Mouse (Mus musculus): ENCODE results near the gene Mxra8. TPM values are rescaled to one million over a fixed set of nuclear protein-coding genes. Genes with fewer than 3 reads are reported as not detected.

The Mxra8 gene
- polyA plus RNA-seq (2014; fragmentation: Illumina TruSeq; extraction: RNeasy Lipid Tissue Mini Kit (QIAGEN cat#74804); ENCODE audit: low read depth, low replicate concordance): 11.4 TPM

DNA sequence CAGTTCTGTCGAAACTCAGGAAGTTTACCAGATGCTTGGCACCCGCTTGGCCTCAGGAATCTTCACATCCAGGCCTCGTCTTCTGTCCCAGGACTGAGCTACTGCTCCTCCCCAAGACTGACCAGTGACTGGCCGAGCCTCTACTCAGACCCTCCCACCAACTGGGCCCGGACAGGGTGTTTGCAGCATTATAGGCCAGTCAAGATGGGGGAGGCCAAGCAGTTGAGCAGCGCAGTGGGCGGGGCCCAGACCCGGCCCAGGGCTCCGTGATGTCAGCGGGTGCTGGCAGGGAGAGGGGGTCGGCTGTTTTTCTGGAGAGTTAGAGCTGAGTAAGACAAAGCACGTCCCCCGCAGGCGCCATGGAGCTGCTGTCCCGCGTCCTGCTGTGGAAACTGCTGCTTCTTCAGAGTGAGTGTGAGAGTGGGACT, at the start of gene Mxra8:
Gene Mxra8, plus strand, starts transcription at position 198 of the 428 bp plus-strand sequence.

DNA sequence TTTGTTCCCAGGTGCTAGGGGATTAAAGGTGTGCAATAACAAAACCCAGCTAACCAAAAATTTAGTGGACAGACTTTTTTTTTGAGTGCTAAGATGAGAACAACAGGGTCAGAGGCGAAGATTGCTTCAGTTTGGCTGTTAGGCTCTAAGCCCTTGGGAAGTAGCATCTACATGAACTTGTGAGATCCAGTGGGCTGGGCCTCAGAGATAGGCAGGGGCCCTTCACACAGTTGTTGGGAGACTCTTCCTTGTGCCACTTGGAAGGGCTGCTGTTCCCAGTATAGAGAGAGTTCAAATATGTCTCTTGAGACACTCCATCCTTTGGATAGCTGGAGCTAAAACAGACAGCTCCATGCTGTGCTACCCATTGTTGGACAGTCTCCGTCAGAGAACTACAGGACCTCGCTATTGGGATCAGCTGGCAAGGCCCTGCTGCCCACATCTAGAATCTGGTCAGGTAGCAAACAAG, 49.4 kb upstream of the Mxra8 start, which contains the start of gene Ankrd65:
Gene Ankrd65, plus strand, starts transcription at position 419 of the 469 bp plus-strand sequence.

DNA sequence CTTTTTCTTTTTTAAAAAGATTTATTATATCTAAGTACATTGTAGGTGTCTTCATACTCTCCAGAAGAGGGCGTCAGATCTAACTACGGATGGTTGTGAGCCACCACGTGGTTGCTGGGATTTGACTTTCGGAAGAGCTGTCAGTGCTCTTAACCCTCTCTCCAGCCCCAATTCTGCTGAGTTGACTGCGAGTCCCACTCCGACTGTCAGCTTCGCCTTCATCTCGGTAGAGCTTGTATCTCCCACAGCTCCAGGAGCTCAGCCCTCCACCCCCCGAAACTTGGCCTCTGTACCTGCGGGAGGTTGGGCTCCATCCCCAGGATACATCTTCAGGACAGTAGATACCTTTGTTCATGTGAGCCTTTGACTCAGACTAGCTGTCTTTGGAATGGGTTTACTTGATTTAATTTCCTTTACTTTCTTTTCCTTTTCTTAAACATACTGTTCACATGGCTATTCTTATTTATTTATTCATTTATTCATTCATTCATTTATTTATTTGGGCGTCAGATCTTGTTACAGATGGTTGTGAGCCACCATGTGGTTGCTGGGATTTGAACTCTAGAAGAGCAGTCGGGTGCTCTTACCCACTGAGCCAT, 36.6 kb upstream of the Mxra8 start, which contains the start of gene Mrpl20:
Gene Mrpl20, plus strand, starts transcription at position 138 of the 599 bp plus-strand sequence.

DNA sequence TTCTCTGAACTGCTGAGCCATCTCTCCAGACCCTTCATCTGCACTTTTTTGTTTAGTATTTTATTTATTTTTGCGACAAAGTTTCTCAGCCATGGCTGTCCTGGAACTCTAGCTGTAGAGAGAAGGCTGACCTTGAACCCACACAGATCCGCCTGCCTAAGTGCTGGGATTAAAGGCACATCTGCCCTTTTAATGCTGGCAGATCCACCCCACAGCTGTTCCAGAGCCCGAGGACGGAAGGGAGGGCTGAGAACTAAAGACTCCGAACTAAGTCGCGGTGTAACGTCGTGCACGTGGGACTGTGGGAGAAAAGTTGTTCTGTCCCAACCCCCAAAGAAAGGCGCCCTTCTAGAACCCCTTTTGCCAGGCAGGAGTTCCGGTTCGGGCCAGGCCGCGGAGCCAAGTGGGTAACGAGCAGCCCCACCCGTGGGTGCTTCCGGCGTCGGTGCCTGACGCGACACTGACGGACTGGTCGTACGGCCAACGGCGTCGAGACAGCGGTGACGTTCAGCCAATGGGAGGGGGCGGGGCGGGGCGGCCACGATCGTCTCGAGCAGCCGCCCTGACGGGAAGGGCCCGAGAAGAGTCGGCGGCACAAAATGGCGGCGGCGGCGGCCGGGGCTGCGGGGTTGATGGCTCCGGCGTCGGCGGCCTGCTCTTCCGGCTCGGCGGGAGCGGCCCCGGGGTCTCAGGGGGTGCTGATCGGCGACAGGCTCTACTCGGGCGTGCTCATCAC, 27.4 kb upstream of the Mxra8 start, which contains the start of gene Ccnl2:
Gene Ccnl2, plus strand, starts transcription at position 561 of the 736 bp plus-strand sequence.

DNA sequence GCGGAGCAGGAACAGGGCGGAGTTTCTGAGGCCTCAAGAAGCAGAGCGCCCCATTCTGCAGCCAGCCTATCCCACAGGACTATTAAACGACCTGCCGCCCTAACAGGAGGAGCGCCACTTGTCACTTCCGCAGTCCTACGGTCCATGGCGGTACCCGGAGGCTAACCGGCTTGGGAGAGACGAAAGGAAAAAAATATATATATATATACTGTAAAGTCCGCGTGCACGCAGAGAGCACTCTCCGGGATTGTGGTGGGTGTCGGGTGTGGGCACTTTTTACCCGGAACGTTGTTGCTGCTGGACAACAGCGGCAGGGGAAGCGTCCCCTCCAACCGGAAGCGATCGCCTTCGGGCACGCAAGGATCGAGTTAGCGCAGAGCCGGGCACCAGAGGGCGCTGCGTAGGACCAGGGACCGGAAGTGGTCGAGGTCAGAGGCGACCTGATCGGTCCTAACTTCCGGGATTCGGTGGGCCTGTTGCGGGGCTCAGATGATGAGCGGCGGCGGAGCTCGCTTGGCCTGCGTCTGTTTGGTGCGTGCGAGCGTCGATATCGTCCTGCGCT, 8.2 kb upstream of the Mxra8 start, which contains the start of gene Aurkaip1:
Gene Aurkaip1, plus strand, starts transcription at position 68 of the 562 bp plus-strand sequence.

DNA sequence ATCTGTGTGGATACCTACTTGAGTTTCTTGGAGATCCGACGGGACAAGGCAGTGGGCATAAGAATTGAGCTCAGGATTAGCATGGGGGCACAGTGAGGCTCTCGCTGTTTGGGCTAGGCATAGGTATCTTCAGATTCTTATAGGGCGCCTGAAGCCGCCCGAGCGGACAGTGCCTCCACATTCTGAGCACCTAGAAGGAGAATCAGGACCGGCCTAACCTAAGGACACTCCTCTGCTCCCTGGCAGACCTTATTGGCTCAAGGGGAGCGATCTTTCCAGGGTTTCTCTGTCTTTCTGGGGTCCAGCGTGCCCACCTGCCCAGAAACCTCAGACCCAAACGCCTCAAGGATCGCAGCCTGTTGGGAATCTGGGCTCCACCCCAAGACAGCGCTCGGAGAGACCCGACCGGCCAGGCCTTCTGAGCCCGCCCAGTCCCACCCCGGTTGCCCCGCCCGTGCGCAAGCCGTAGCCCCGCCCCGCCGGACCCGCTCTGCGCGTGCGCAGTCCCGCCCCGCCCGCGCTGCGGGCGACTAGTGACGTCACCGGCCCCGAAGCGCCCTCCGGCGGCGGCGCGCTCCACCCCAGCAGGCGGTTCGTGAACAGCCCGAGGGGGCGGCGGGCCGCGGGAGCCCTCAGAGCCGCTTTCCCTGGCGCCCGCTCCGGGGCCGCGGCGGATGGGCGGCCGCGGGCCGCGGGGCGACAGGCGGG, 7.5 kb downstream of the Mxra8 start, which contains the start of gene Dvl1:
Gene Dvl1, plus strand, starts transcription at position 532 of the 708 bp plus-strand sequence.

DNA sequence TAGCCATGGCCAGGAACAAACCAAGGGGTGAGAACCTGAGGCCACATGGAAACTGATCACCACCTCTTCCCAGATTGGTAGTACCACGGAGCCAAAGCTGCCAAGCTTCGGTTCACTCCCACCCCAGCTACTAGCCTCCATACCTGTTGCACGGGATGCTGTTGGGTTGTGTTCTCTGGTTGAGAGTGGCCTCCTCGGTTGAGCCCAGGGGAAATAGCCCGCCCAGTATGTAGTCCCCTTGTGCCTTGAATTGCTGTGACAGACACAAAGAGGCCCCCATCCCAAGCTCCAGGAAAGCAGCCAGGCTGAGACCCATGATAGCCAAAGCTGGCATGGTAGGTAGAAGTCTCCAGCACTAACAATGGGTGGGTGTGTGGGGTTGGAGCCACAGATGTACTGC, 23.5 kb downstream of the Mxra8 start, which contains the start of gene Tas1r3:
Gene Tas1r3, minus strand, starts transcription at position 362 of the 400 bp plus-strand sequence.

DNA sequence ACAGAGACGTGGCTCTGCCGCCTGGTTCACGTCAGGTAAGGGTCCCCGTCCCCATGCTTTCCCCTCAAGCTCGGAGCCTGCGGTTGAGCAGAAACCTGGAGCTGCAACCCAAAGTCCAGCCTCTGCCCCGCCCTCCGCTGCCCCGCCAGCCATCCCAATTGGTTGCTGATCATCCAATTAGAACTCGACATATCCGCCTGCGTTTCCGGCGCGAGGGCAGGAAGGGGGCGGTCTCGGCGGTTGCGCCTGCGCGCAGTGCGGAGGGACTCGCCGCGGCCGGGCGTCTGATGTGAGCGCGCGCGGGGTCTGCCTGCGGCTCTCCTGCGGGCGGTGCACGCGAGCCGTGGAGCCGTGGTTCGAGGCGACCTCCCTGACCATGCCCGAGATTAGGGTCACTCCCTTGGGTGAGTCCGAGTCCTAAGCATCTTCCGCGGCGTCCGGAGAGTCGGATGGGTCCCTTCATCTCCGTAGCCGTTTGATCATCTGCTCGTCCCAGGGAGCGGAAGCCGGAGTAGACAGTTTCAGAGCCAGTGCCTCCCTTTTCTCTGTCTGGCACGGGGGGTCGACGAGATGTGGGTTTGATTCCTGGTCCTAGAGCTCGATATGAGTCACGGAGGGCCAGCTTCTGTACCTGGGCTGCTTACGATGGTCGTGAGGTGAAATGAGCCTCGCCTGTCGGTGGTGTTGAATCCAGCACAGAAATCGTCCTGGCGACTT, 30.0 kb downstream of the Mxra8 start, which contains the start of the genes Cptp and Ints11:
Gene Cptp, minus strand, starts transcription at position 124 of the 717 bp plus-strand sequence.
Gene Ints11, plus strand, starts transcription at position 230 of the 717 bp plus-strand sequence.

DNA sequence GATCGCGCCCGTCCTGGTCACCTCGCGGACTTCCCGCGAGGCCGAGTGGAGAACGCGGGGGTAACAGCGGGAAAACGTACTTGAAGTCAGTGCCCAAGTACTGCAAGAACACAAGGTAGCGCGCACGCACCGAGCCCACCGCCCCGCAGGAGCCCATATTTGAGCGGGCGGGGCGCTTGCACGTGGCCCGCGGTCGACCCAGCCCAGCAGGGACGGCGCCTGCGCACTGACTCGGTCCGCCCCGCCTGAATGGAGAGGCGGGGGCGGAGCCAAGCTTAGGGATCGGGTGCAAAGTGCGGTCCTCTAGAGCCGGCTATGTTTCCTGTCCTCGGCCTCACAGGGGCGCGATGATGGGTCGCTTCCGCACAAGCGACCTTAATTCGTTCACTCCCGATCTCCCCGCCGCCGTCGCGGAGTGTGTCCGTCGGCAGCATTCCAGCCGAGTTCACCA, 52.1 kb downstream of the Mxra8 start, which contains the start of the genes Pusl1 and Acap3:
Gene Pusl1, minus strand, starts transcription at position 231 of the 451 bp plus-strand sequence.
Gene Acap3, plus strand, starts transcription at position 272 of the 451 bp plus-strand sequence.

Other genes with a start within 250 kb of the Mxra8 start
- 30.8 TPM for gene Slc35e2, start 238.3 kb upstream of the Mxra8 start, polyA plus RNA-seq (2014; fragmentation: Illumina TruSeq; extraction: RNeasy Lipid Tissue Mini Kit (QIAGEN cat#74804); ENCODE audit: low read depth, low replicate concordance)
- 28.7 TPM for gene Cdk11b, start 214.8 kb upstream of the Mxra8 start, polyA plus RNA-seq (2014; fragmentation: Illumina TruSeq; extraction: RNeasy Lipid Tissue Mini Kit (QIAGEN cat#74804); ENCODE audit: low read depth, low replicate concordance)
- not detected for gene Gm10563, start 194.3 kb upstream of the Mxra8 start, polyA plus RNA-seq (2014; fragmentation: Illumina TruSeq; extraction: RNeasy Lipid Tissue Mini Kit (QIAGEN cat#74804); ENCODE audit: low read depth, low replicate concordance)
- 0.26 TPM for gene Mmp23, start 186.3 kb upstream of the Mxra8 start, polyA plus RNA-seq (2014; fragmentation: Illumina TruSeq; extraction: RNeasy Lipid Tissue Mini Kit (QIAGEN cat#74804); ENCODE audit: low read depth, low replicate concordance)
- 0.87 TPM for gene Mib2, start 170.5 kb upstream of the Mxra8 start, polyA plus RNA-seq (2014; fragmentation: Illumina TruSeq; extraction: RNeasy Lipid Tissue Mini Kit (QIAGEN cat#74804); ENCODE audit: low read depth, low replicate concordance)
- not detected for gene Fndc10, start 145.3 kb upstream of the Mxra8 start, polyA plus RNA-seq (2014; fragmentation: Illumina TruSeq; extraction: RNeasy Lipid Tissue Mini Kit (QIAGEN cat#74804); ENCODE audit: low read depth, low replicate concordance)
- 50.5 TPM for gene Ssu72, start 134.9 kb upstream of the Mxra8 start, polyA plus RNA-seq (2014; fragmentation: Illumina TruSeq; extraction: RNeasy Lipid Tissue Mini Kit (QIAGEN cat#74804); ENCODE audit: low read depth, low replicate concordance)
- gene Tmem240, start 104.9 kb upstream of the Mxra8 start, polyA plus RNA-seq (2014; fragmentation: Illumina TruSeq; extraction: RNeasy Lipid Tissue Mini Kit (QIAGEN cat#74804); ENCODE audit: low read depth, low replicate concordance): not detected
- 11.7 TPM for gene Atad3a, start 78.6 kb upstream of the Mxra8 start, polyA plus RNA-seq (2014; fragmentation: Illumina TruSeq; extraction: RNeasy Lipid Tissue Mini Kit (QIAGEN cat#74804); ENCODE audit: low read depth, low replicate concordance)
- 0.11 TPM for gene Vwa1, start 65.0 kb upstream of the Mxra8 start, polyA plus RNA-seq (2014; fragmentation: Illumina TruSeq; extraction: RNeasy Lipid Tissue Mini Kit (QIAGEN cat#74804); ENCODE audit: low read depth, low replicate concordance)
- 1.9 TPM for gene Tmem88b, start 53.8 kb upstream of the Mxra8 start, polyA plus RNA-seq (2014; fragmentation: Illumina TruSeq; extraction: RNeasy Lipid Tissue Mini Kit (QIAGEN cat#74804); ENCODE audit: low read depth, low replicate concordance)
- not detected for gene Ankrd65, start 49.2 kb upstream of the Mxra8 start, polyA plus RNA-seq (2014; fragmentation: Illumina TruSeq; extraction: RNeasy Lipid Tissue Mini Kit (QIAGEN cat#74804); ENCODE audit: low read depth, low replicate concordance)
- gene Mrpl20, start 36.8 kb upstream of the Mxra8 start, polyA plus RNA-seq (2014; fragmentation: Illumina TruSeq; extraction: RNeasy Lipid Tissue Mini Kit (QIAGEN cat#74804); ENCODE audit: low read depth, low replicate concordance): 46.8 TPM
- gene Ccnl2, start 27.2 kb upstream of the Mxra8 start, polyA plus RNA-seq (2014; fragmentation: Illumina TruSeq; extraction: RNeasy Lipid Tissue Mini Kit (QIAGEN cat#74804); ENCODE audit: low read depth, low replicate concordance): 60.9 TPM
- gene Aurkaip1, start 8.4 kb upstream of the Mxra8 start, polyA plus RNA-seq (2014; fragmentation: Illumina TruSeq; extraction: RNeasy Lipid Tissue Mini Kit (QIAGEN cat#74804); ENCODE audit: low read depth, low replicate concordance): 7.5 TPM
- gene Dvl1, start 7.7 kb downstream of the Mxra8 start, polyA plus RNA-seq (2014; fragmentation: Illumina TruSeq; extraction: RNeasy Lipid Tissue Mini Kit (QIAGEN cat#74804); ENCODE audit: low read depth, low replicate concordance): 3.9 TPM
- gene Tas1r3, start 23.7 kb downstream of the Mxra8 start, polyA plus RNA-seq (2014; fragmentation: Illumina TruSeq; extraction: RNeasy Lipid Tissue Mini Kit (QIAGEN cat#74804); ENCODE audit: low read depth, low replicate concordance): not detected
- 5.9 TPM for gene Cptp, start 29.8 kb downstream of the Mxra8 start, polyA plus RNA-seq (2014; fragmentation: Illumina TruSeq; extraction: RNeasy Lipid Tissue Mini Kit (QIAGEN cat#74804); ENCODE audit: low read depth, low replicate concordance)
- gene Ints11, start 29.9 kb downstream of the Mxra8 start, polyA plus RNA-seq (2014; fragmentation: Illumina TruSeq; extraction: RNeasy Lipid Tissue Mini Kit (QIAGEN cat#74804); ENCODE audit: low read depth, low replicate concordance): 2.7 TPM
- gene Pusl1, start 52.1 kb downstream of the Mxra8 start, polyA plus RNA-seq (2014; fragmentation: Illumina TruSeq; extraction: RNeasy Lipid Tissue Mini Kit (QIAGEN cat#74804); ENCODE audit: low read depth, low replicate concordance): 2.5 TPM
- gene Acap3, start 52.1 kb downstream of the Mxra8 start, polyA plus RNA-seq (2014; fragmentation: Illumina TruSeq; extraction: RNeasy Lipid Tissue Mini Kit (QIAGEN cat#74804); ENCODE audit: low read depth, low replicate concordance): 0.08 TPM
- 41.7 TPM for gene Ube2j2, start 104.2 kb downstream of the Mxra8 start, polyA plus RNA-seq (2014; fragmentation: Illumina TruSeq; extraction: RNeasy Lipid Tissue Mini Kit (QIAGEN cat#74804); ENCODE audit: low read depth, low replicate concordance)
- gene C1qtnf12, start 122.6 kb downstream of the Mxra8 start, polyA plus RNA-seq (2014; fragmentation: Illumina TruSeq; extraction: RNeasy Lipid Tissue Mini Kit (QIAGEN cat#74804); ENCODE audit: low read depth, low replicate concordance): not detected
- gene B3galt6, start 153.0 kb downstream of the Mxra8 start, polyA plus RNA-seq (2014; fragmentation: Illumina TruSeq; extraction: RNeasy Lipid Tissue Mini Kit (QIAGEN cat#74804); ENCODE audit: low read depth, low replicate concordance): 1.3 TPM
- 98.4 TPM for gene Sdf4, start 153.2 kb downstream of the Mxra8 start, polyA plus RNA-seq (2014; fragmentation: Illumina TruSeq; extraction: RNeasy Lipid Tissue Mini Kit (QIAGEN cat#74804); ENCODE audit: low read depth, low replicate concordance)
- not detected for gene Tnfrsf4, start 174.2 kb downstream of the Mxra8 start, polyA plus RNA-seq (2014; fragmentation: Illumina TruSeq; extraction: RNeasy Lipid Tissue Mini Kit (QIAGEN cat#74804); ENCODE audit: low read depth, low replicate concordance)
- gene Tnfrsf18, start 186.5 kb downstream of the Mxra8 start, polyA plus RNA-seq (2014; fragmentation: Illumina TruSeq; extraction: RNeasy Lipid Tissue Mini Kit (QIAGEN cat#74804); ENCODE audit: low read depth, low replicate concordance): not detected
- not detected for gene Ttll10, start 219.7 kb downstream of the Mxra8 start, polyA plus RNA-seq (2014; fragmentation: Illumina TruSeq; extraction: RNeasy Lipid Tissue Mini Kit (QIAGEN cat#74804); ENCODE audit: low read depth, low replicate concordance)

Measured in liver, adult 10 weeks (tissue).